Mouse (Mus musculus) olfactory bulb, adult 2 months (tissue): ENCODE data around the gene Fbxo21. TPM values are rescaled to one million over a fixed set of nuclear protein-coding genes. Genes with fewer than 3 reads are reported as not detected.

Source experiments
- H3K27ac ChIP-seq: fragments of 200-500 bp; 2 replicates; pipeline ENCODE4 v1.5.1; 2012; ENCODE audit warnings: low read depth, low read length; ENCODE audit not compliant: insufficient read depth
- H3K4me1 ChIP-seq: fragments of 200-500 bp; 2 replicates; pipeline ENCODE4 v1.6.1; 2012; ENCODE audit warnings: low read length; ENCODE audit not compliant: control insufficient read depth, insufficient read depth
- H3K4me3 ChIP-seq: fragments of 200-500 bp; 2 replicates; pipeline ENCODE4 v1.5.1; 2012; ENCODE audit warnings: mild to moderate bottlenecking, low read depth, low read length, moderate library complexity; ENCODE audit not compliant: insufficient read depth
- CTCF ChIP-seq: fragments of 200-500 bp; IDR thresholded peaks from 2 replicates; pipeline ENCODE4 v1.5.1; 2012; ENCODE audit warnings: low read depth, mild to moderate bottlenecking, low read length, moderate library complexity; ENCODE audit not compliant: insufficient read depth
- POLR2A ChIP-seq: fragments of 200-500 bp; IDR thresholded peaks from 2 replicates; pipeline ENCODE4 v1.6.1; 2012; ENCODE audit warnings: mild to moderate bottlenecking, low read depth, low read length, moderate library complexity; ENCODE audit not compliant: insufficient read depth
- WGBS: fragments of 180-500 bp; shearing (Covaris S2); methylation state at CpG from one replicate; pipeline ENCODE4 v1.1.7; 2018; 5-methylcytosine and 5-hydroxymethylcytosine counted together
- polyA plus RNA-seq: library from polyadenylated mRNA; stranded (reverse); fragments of >200 nt; gene quantifications from 2 replicates; pipeline ENCODE4 v1.2.4, GENCODE M21; 2012; ENCODE audit warnings: low replicate concordance; ENCODE audit not compliant: missing spikeins, insufficient read depth, insufficient read length

Fbxo21 gene
- polyA plus RNA-seq: not detected in 2 replicates

DNA sequence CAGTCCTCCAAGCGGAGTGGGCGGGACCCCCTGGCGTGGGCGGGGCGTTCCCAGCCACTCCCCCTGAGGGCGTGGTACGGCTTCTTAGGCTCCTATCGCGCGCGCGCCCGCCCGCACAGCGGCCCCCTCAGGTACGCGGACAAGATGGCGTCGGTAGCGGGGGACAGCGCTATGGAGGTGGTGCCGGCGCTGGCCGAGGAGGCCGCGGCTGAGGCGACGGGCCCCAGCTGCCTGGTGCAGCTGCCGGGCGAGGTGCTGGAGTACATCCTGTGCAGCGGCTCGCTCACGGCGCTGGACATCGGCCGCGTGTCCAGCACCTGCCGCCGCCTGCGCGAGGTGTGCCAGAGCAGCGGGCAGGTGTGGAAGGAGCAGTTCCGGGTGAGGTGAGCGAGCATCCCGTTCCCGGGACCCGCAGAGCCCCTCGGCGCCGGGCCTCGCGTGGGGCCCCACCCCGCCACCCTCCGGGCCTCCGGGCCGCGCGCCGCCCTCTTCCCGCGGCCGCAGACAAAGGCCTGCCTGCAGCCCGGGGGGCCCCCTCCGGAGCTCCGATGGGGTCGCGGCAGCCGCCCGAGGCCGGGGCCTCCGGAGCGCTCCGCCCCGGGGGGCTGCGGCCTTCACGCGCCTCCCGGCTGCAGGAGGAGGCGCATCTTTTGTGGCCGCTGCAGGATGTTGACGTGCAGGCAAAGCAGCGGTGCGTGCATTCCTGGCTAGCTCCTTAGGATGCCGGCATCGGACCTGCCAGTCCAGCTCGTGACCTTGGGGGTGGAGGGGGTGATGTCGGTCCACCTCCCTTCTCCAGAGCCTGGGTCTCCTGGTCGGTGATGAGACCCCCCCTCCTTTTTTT is at the start of gene Fbxo21:
Gene Fbxo21 (plus strand): TSS at position 74 of the 844 bp plus-strand sequence.
- H3K4me1 ChIP-seq: peaks cover 13% of the 10 kb centered on the region
- TF ChIP-seq POLR2A (peak; percentile 88), CTCF (no peak)
- H3K4me3 ChIP-seq: peak within 1 kb of the TSS; percentile 60
- under 1% methylated on average over 88 of the region's 88 CpGs for WGBS
- H3K27ac ChIP-seq: peak within 1 kb of the TSS; percentile 60

- WGBS: 98% methylated on average over 2 of the region's 2 CpGs
- Histone ChIP-seq H3K4me3 (no peak overlapping the region), H3K4me1 (peaks cover 3% of the 10 kb centered on the region), H3K27ac (no peak overlapping the region)
- no peak for TF ChIP-seq CTCF
- TF ChIP-seq POLR2A: no peak
Measured at GRCm38 (mm10) chr5:117928553-117928952, 48.0 kb upstream of the Fbxo21 start.

GRCm38 (mm10) chr5:117932222-117932621 is 44.3 kb upstream of the Fbxo21 start:
- no peak for TF ChIP-seq CTCF
- TF ChIP-seq POLR2A: no peak
- Histone ChIP-seq H3K4me1 (peaks cover 6% of the 10 kb centered on the region), H3K4me3 (no peak overlapping the region), H3K27ac (no peak overlapping the region)
- WGBS: 98% methylated on average over 2 of the region's 2 CpGs

DNA sequence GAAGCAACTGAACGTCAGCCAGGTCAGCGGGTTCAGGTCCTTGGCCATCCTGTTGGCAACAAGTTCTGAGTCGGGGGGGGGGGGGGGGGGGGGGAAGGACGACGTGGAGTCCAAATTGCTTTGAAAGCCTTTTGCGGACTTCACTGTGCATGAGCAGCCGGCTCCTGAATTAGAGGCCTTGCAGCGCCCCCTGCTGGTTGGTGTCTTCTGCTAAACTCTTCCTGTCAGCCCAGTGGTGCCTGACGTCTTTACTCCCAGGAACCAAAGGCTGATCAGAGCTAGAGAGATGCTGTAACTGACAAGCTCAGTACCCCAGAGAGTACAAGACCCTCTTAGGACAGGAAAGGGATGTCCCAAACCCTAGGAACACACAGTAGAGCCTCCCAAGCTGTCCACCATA is 43.7 kb upstream of the Fbxo21 start:
- Histone ChIP-seq H3K4me3 (no peak overlapping the region), H3K4me1 (peaks cover 6% of the 10 kb centered on the region), H3K27ac (no peak overlapping the region)
- TF ChIP-seq CTCF (peak; percentile 75), POLR2A (no peak)
- WGBS: 2% methylated on average over 9 of the region's 9 CpGs

DNA sequence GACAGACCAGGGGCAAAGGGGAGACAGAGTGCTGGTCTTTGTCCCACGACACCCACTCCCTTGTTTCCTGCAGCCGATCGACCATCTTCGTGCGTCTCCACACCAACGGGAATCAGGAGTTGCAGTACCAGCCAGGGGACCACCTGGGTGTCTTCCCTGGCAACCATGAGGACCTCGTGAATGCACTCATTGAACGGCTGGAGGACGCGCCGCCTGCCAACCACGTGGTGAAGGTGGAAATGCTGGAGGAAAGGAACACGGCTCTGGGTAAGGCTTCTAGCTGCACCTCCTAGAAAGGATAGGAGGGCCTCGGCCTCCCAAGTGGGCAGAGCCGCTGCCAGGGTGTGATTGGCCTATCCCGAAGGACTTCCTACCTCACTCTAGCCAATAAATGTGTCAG is 40.2 kb upstream of the Fbxo21 start:
- H3K4me3 ChIP-seq: no peak overlapping the region
- TF ChIP-seq POLR2A: no peak
- no peak for TF ChIP-seq CTCF
- no peak overlapping the region for H3K27ac ChIP-seq
- peaks cover 6% of the 10 kb centered on the region for H3K4me1 ChIP-seq
- 75% methylated on average over 16 of the region's 16 CpGs for WGBS

DNA sequence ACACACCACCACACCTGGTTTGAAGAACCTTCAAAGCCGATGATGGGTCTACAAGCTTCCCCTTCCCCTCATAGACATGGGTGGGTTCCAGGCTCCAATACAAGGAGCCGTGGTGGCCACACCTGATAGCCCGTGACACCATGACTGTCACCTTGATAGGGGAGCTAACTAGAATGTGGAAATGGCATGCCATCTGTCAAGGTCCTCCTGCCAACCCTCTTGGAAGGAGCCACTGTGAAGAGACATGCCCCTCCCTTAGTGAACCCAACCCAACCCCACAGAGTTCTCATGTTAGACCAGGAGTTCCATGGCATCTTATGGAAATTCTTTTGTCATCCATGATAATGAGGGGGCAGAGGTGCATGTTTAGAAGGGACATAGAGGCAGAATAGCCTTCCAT is 39.3 kb upstream of the Fbxo21 start:
- peaks cover 6% of the 10 kb centered on the region for H3K4me1 ChIP-seq
- no peak overlapping the region for H3K4me3 ChIP-seq
- no peak for TF ChIP-seq POLR2A
- no peak for TF ChIP-seq CTCF
- H3K27ac ChIP-seq: no peak overlapping the region
- 90% methylated on average over 3 of the region's 3 CpGs for WGBS

DNA sequence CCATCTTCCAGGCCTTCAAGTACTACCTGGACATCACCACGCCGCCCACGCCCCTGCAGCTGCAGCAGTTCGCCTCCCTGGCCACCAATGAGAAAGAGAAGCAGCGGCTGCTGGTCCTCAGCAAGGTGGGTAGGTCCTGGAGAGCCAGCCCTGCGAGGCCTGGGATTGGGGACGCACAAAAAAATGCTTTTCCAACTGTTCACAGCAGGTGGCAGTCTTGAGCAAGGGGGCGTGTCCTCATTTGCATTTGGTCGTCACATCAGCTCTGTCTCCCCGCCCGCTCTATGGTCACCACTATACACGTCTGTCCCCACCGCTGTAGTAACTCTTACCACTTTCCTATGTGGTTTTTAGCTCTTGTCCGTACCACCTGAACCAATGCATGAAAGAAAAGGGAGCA is 38.3 kb upstream of the Fbxo21 start:
- Histone ChIP-seq H3K4me3 (no peak overlapping the region), H3K27ac (no peak overlapping the region), H3K4me1 (peaks cover 3% of the 10 kb centered on the region; the same call in 1 of the 2 replicates)
- TF ChIP-seq POLR2A (no peak), CTCF (peak; percentile 40; the same call in 1 of the 2 replicates)
- 39% methylated on average over 14 of the region's 14 CpGs for WGBS

DNA sequence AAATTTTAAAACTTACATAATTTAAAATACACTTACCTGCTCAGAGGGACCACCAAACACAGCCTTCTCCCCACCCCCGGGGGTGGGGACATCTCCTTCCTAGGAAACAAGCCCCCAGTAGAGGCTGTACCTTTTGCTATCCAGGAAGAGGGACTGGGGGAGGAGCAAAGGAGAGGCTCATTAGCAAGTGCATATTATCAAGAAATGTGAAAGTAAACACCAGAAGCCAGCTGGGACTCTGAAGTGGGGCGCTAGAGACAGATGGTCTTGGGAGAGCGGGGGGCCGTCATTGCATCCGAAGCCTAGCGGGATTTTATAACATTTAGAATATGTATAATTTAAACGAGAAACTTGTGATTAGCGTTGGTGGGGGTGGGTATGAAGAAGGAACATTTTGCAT is 37.1 kb upstream of the Fbxo21 start:
- Histone ChIP-seq H3K4me1 (peaks cover 3% of the 10 kb centered on the region; the same call in 1 of the 2 replicates), H3K4me3 (no peak overlapping the region), H3K27ac (no peak overlapping the region)
- 44% methylated on average over 8 of the region's 8 CpGs for WGBS
- no peak for TF ChIP-seq CTCF
- no peak for TF ChIP-seq POLR2A

- H3K4me3 ChIP-seq: no peak overlapping the region
- WGBS: 77% methylated on average over 3 of the region's 3 CpGs
Measured at GRCm38 (mm10) chr5:117941552-117941951, 35.0 kb upstream of the Fbxo21 start.

More at GRCm38 (mm10) chr5:117941552-117941951, 35.0 kb upstream of the Fbxo21 start:
- Histone ChIP-seq H3K4me1 (0 out of 2 replicates have a peak, but pooled peaks cover under 1% of the 10 kb centered on the region), H3K27ac (no peak overlapping the region)
- TF ChIP-seq CTCF (no peak), POLR2A (no peak)
